Mouse (Mus musculus) olfactory bulb, adult 2 months (tissue): ENCODE data around the gene Mdp1.

ENCODE experiments used
- CTCF ChIP-seq: fragments of 200-500 bp; IDR thresholded peaks from 2 replicates; pipeline ENCODE4 v1.5.1; 2012; ENCODE audit warnings: low read depth, mild to moderate bottlenecking, low read length, moderate library complexity; ENCODE audit not compliant: insufficient read depth
- POLR2A ChIP-seq: fragments of 200-500 bp; IDR thresholded peaks from 2 replicates; pipeline ENCODE4 v1.6.1; 2012; ENCODE audit warnings: mild to moderate bottlenecking, low read depth, low read length, moderate library complexity; ENCODE audit not compliant: insufficient read depth

DNA sequence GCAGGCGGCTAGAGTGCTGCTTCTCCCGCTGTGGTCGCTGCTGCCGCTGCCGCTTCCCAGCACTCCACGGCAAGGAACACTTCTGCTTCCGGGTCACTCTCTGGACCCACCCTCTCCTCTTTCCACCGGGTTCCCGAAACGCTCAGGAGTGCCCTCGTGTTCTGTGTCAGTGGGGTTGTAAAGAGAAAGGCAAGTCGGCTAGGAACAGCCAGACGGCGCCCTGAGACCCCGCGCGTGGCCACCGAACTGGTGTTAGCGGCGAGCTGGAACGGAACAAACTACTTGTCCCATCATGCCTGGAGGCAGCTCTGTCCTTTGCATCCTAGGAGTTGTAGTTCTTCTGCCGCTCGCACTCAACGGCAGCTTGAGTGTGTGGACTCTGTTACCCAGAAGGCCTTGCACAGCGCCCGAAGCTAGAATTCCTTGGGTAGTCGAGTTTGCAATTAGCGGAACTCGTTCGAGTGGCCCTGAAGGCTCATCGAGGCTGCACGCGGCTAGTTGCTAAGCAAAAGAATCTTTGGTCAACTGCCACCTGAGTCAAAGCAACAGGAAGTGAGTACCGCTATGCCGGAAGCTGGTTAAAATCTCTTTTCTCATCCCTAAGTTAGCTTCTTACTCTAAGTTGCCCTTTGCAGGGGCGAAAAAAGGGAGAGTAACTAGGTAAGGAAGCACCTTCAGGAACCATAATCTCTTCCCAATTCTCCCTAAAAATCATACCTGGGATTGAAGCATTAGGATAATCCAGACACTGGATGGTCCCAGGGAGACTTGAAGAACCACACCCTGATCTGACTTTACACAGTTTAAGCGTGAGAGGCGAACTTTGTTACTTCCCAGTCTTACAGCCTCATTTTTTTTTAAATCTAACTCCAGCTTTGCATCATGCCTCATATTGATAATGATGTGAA lies 11.8 kb upstream of the Mdp1 start, which contains the start of the genes Gmpr2 and Nedd8:
- TF ChIP-seq POLR2A (peak; percentile 42), CTCF (no peak)
